ENCODE assay signal across 7 mouse cellular contexts in the genomic region with DNA sequence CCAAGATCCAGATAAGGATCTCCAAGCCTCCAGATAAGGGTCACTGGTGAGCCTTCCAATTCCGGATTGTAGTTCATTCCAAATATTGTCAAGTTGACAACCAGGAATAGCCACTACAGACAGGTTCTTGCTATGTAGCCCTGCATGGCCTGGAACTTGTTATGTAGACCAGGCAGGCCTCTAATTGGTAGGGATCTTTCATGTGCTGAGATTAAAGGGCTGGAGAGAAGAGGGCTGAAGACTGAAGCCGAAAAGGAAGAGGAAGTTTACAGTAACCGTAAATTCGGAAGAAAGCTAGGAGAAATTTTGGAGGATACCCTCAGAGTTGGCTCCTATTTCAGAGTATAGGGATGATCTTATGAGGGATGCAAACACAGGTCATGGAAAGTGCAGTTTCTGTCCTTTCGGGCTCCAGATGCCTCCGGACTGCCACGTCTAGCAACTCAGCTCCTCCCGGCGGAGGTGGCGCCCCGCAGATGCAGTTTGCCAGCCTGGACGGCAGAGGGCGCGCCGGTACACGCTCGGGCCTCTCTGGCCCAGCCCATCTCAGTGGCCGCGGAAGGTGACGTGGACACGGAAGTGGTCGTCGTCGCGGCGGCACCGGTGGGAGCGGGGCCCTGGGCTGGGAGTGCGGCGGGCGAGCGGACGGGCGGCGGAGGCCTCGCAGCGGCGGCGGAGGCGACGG. TPM values are rescaled to one million over a fixed set of nuclear protein-coding genes. Genes with fewer than 3 reads are reported as not detected.
DNase-seq lines count a peak whose midpoint lies in the region; ATAC-seq and TF ChIP-seq lines count a peak whose summit lies in the region.

Lrrc59 (plus strand) TSS at position 569 of the 685 bp plus-strand sequence.

- peak within 1 kb of the TSS; percentile 98 for H3K4me3 ChIP-seq in intestine, postnatal 0 days (ENCODE audit: low read depth, low read length)
- peak within 1 kb of the TSS; percentile 79 for H3K4me3 ChIP-seq in midbrain, embryonic 12.5 days
- H3K4me3 ChIP-seq in small intestine, adult 2 months (ENCODE audit: low read depth, low read length) = peak within 1 kb of the TSS; percentile 92

- peak within 1 kb of the TSS; percentile 86 for H3K9ac ChIP-seq in intestine, postnatal 0 days (ENCODE audit: low read depth, low read length)
- H3K9ac ChIP-seq in midbrain, embryonic 12.5 days (replicated peaks) = peak within 1 kb of the TSS; percentile 91

- TF ChIP-seq POLR2A in small intestine, adult 2 months (IDR thresholded peaks at IDR 0.05; ENCODE audit: low read depth, low read length) = peak; percentile 66

- ATAC-seq in intestine, postnatal 0 days = peak; percentile 72
- peak; percentile 99 for ATAC-seq in midbrain, embryonic 12.5 days (ENCODE audit: low FRiP score, low read depth)

- TF ChIP-seq CTCF in intestine, postnatal 0 days (IDR thresholded peaks at IDR 0.05; ENCODE audit: low read depth) = peak; percentile 98
- peak; percentile 85 for TF ChIP-seq CTCF in small intestine, adult 2 months (IDR thresholded peaks at IDR 0.05; ENCODE audit: extremely low read depth, insufficient read length, insufficient replicate concordance, low read depth, low read length)

- H3K27ac ChIP-seq in intestine, postnatal 0 days (ENCODE audit: low read depth, low read length) = peak within 1 kb of the TSS; percentile 97
- H3K27ac ChIP-seq in midbrain, embryonic 12.5 days (replicated peaks) = peak within 1 kb of the TSS; percentile 25
- H3K27ac ChIP-seq in small intestine, adult 2 months (ENCODE audit: insufficient read depth, low read depth, low read length) = peak within 1 kb of the TSS; percentile 90

- intact Hi-C loops in left cerebral cortex, postnatal 4 days (cut with DNase I) = no loop called here

- H3K4me2 ChIP-seq in intestine, postnatal 0 days (replicated peaks; ENCODE audit: low read depth) = peak within 1 kb of the TSS; percentile 85
- H3K4me2 ChIP-seq in midbrain, embryonic 12.5 days (replicated peaks) = peak within 1 kb of the TSS; percentile 87

- 4% methylated on average over 41 of the region's 41 CpGs for WGBS in intestine, postnatal 0 days
- WGBS in midbrain, embryonic 12.5 days = 8% methylated on average over 38 of the region's 41 CpGs
- 3% methylated on average over 41 of the region's 41 CpGs for WGBS in small intestine, adult 2 months

- H3K36me3 ChIP-seq in intestine, postnatal 0 days (ENCODE audit: control insufficient read depth, insufficient read depth) = peaks cover 19% of the 10 kb centered on the region
- peaks cover 24% of the 10 kb centered on the region for H3K36me3 ChIP-seq in midbrain, embryonic 12.5 days
- peaks cover 24% of the 10 kb centered on the region for H3K36me3 ChIP-seq in small intestine, adult 2 months (ENCODE audit: control insufficient read depth, insufficient read depth, low read length)

- peak; percentile 91 for DNase-seq in adrenal gland, adult 8-10 months
- DNase-seq in embryo, embryonic 9.5 days (ENCODE audit: extremely low spot score) = peak; percentile 97
- no peak for DNase-seq in gonadal fat pad, adult 2 months (ENCODE audit: low read depth)
- peak; percentile 95 for DNase-seq in left cerebral cortex, postnatal 4 days

- H3K9me3 ChIP-seq in intestine, postnatal 0 days (ENCODE audit: control insufficient read depth) = no peaks in the 10 kb centered on the region
- no peaks in the 10 kb centered on the region for H3K9me3 ChIP-seq in midbrain, embryonic 12.5 days

- H3K27me3 ChIP-seq in intestine, postnatal 0 days (replicated peaks; ENCODE audit: control insufficient read depth, insufficient read depth, low read length) = no peaks in the 10 kb centered on the region
- H3K27me3 ChIP-seq in midbrain, embryonic 12.5 days = no peaks in the 10 kb centered on the region
- no peaks in the 10 kb centered on the region for H3K27me3 ChIP-seq in small intestine, adult 2 months (ENCODE audit: control insufficient read depth, insufficient read depth, low read length)

- 0 out of 2 replicates have a peak, but pooled peaks cover 7% of the 10 kb centered on the region for H3K4me1 ChIP-seq in intestine, postnatal 0 days (replicated peaks; ENCODE audit: control insufficient read depth, insufficient read depth, low read length)
- peaks cover 8% of the 10 kb centered on the region for H3K4me1 ChIP-seq in midbrain, embryonic 12.5 days
- H3K4me1 ChIP-seq in small intestine, adult 2 months (ENCODE audit: control insufficient read depth, insufficient read depth, insufficient read length, low read length) = peaks cover 23% of the 10 kb centered on the region

RNA-seq across cellular contexts. Expression of gene Lrrc59, which starts in this region (rescaled TPM):
- 100 to 1,000 TPM in 2 of 4 experiments, 10 to 100 TPM in 2; 91.8 to 129 (median 106) TPM for total RNA-seq in adrenal gland, adult 8-10 months (2022)
- polyA plus RNA-seq in gonadal fat pad, adult 2 months (2012; rRNA removed) = 91.7 and 108 TPM in 2 replicates
- 165 and 172 TPM in 2 replicates for polyA plus RNA-seq in intestine, postnatal 0 days (2015; fragmentation: Nextera tagmentation; extraction: Ambion mirVana)
- 100 to 1,000 TPM; 112 to 115 TPM for total RNA-seq in left cerebral cortex, postnatal 4 days (2021)
- polyA plus RNA-seq in midbrain, embryonic 12.5 days (2016; fragmentation: Nextera tagmentation; extraction: Ambion mirVana) = 215 and 222 TPM in 2 replicates
- polyA plus RNA-seq in small intestine, adult 2 months (2012; rRNA removed) = 88.1 and 169 TPM in 2 replicates

Comparison
In these comparisons a context has a peak if more than half of its experiments do, and no peak if none do; other contexts are left out.
1. H3K27ac ChIP-seq: peak in every context shown above with its lines; median percentile 97 in intestine, postnatal 0 days; 90 in small intestine, adult 2 months; 25 in midbrain, embryonic 12.5 days.